Mouse (Mus musculus) embryo, embryonic 10 days (tissue): ENCODE results near the gene Cysltr2.

ENCODE experiments used
- DNase-seq: peaks from one replicate; pipeline ENCODE4 v3.0.0-alpha.2; 2015; ENCODE audit warnings: low spot score

Gene Cysltr2

DNA sequence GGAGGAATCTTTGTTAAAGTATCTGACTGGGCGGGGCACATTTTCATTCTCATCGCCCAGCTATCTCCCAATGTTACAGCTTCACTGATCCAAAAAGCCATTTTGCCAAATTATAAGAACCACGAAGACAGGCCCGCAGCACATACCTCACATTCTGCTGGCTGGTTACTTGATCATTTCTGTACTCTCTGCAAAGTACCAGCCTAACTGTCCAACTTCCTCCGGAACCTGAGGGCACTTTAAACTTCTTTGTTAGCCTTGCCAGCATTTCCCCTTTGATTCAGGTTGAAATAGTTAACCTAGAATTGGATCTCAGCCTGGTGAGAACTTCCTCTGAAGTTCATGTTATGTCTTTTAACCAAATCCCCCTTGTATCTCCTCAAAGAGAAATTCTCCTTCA lies 63.8 kb downstream of the Cysltr2 start:
- no peak for DNase-seq

GRCm38 (mm10) chr14:72983456-72983855 lies 65.5 kb downstream of the Cysltr2 start:
- peak; percentile 85 for DNase-seq

DNA sequence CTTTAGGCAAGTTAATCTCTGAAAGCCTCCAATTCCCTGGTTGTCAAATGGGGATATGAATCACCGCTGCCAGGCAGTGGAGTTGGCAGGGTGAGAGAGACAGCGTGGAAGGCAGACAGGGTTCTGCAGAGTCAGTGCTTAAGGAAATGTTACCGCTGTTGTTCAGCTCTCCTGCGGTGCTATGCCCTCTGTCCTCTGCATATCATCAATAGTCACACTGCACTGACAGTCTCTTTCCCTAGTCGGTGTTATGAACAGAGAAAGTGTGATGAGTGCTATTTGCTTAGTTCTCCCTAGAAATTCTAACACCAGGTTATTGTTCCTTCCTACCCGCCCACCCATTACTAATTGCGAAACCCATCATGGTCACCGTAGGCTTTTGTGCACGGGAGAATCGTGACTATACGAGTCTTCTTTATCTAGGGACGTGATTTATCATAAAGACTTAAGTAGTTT lies 65.9 kb downstream of the Cysltr2 start:
- DNase-seq: no peak

DNA sequence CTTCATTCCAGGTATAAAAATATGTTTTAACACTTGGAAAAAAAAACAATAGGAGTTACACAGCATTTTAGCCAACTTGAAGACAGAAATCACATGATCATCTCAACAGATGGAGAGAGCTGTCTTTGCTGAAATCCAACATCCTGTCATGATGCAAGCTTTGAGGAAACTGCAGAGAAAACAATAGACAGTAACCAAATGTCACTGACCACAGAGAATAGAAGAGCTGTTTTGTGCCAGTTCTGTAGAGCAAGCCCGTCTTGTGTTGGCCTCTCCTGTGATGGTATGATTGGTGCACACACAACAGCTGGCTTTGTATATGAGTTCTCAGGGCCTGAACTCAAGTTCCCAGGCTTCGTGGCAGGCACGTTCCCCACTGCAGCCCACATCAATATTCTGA lies 68.2 kb downstream of the Cysltr2 start:
- DNase-seq: no peak

GRCm38 (mm10) chr14:72980106-72980505 lies 68.8 kb downstream of the Cysltr2 start:
- no peak for DNase-seq

GRCm38 (mm10) chr14:72976111-72976510 lies 72.8 kb downstream of the Cysltr2 start:
- no peak for DNase-seq
